1 mouse cellular context compared by ENCODE assay signal in the genomic region with DNA sequence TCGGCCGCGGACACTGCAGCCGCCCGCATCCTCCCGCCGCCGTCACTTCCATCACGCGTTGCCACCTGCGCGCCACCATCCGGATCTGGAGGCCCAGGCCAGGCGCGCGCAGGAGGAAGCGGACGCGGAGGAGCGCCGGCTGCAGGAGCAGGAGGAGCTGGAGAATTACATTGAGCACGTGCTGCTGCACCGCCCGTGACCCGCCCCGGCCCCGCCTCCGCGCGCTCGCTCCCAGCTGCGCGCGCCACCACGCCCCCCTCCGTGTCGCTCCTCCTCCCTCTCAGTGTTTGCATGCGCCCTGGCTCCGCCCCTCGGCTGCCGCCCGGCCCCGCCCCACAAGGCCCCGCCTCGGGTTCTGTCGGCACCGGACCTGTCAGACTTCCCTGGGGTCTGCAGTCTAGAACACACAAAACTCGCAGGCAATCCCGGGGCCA.
TF ChIP-seq lines count a peak whose summit lies in the region.

No protein-coding gene starts in this region.

TF ChIP-seq in CH12.LX, 34 proteins besides CTCF, POLR2A, EP300 and RAD21:
- TF ChIP-seq MXI1 (IDR thresholded peaks at IDR 0.05; ENCODE audit: low read depth, low read length), result peak; percentile 80; the same call in 1 of the 2 replicates
- TF ChIP-seq ZMIZ1 (IDR thresholded peaks at IDR 0.05; ENCODE audit: low read depth, low read length), result no peak
- peak; percentile 79; the same call in 1 of the 2 replicates for TF ChIP-seq MAX (IDR thresholded peaks at IDR 0.05; ENCODE audit: low read length)
- TF ChIP-seq MAZ (IDR thresholded peaks at IDR 0.05; ENCODE audit: low read depth, low read length), result no peak
- TF ChIP-seq MYC (IDR thresholded peaks at IDR 0.05; ENCODE audit: low read depth, low read length), result peak; percentile 54; the same call in 1 of the 2 replicates
- TF ChIP-seq USF2 (conservative IDR thresholded peaks at IDR 0.05; ENCODE audit: low read depth, low read length), result no peak
- TF ChIP-seq TCF12 (IDR thresholded peaks at IDR 0.05; ENCODE audit: low read depth, low read length), result 0 out of 2 replicates have a peak, but pooled peaks have one; percentile 35
- TF ChIP-seq POLR2AphosphoS2 (IDR thresholded peaks at IDR 0.05; ENCODE audit: low read depth, low read length), result no peak
- TF ChIP-seq ELF1 (IDR thresholded peaks at IDR 0.05; ENCODE audit: low read depth, low read length), result no peak
- TF ChIP-seq ZNF384 (IDR thresholded peaks at IDR 0.05; ENCODE audit: low read depth, low read length), result no peak
- peak; percentile 63 for TF ChIP-seq NRF1 (IDR thresholded peaks at IDR 0.05; ENCODE audit: low read depth, low read length)
- TF ChIP-seq BHLHE40 (IDR thresholded peaks at IDR 0.05; ENCODE audit: low read depth, low read length), result peak; percentile 98
- no peak for TF ChIP-seq TBP (conservative IDR thresholded peaks at IDR 0.05; ENCODE audit: low read depth, low read length)
- TF ChIP-seq USF1 (IDR thresholded peaks at IDR 0.05; ENCODE audit: low read depth, low read length), result peak; percentile 53
TF ChIP-seq in CH12.LX: peak in this region for 7.
